Mouse (Mus musculus) myocyte (in vitro differentiated cells): ENCODE results near the gene Gm21988.

Experiments
- CEBPB ChIP-seq: IDR thresholded peaks from 2 replicates; pipeline ENCODE4 v1.6.1; 2011; ENCODE audit warnings: mild to moderate bottlenecking, moderate library complexity; ENCODE audit not compliant: poor library complexity, insufficient read depth, severe bottlenecking
- E2F4 ChIP-seq: IDR thresholded peaks from one replicate; pipeline ENCODE4 v1.6.1; 2011; ENCODE audit warnings: mild to moderate bottlenecking, control low read depth, moderate library complexity; ENCODE audit not compliant: insufficient read depth
- MAX ChIP-seq: IDR thresholded peaks from one replicate; pipeline ENCODE4 v1.6.1; 2011; ENCODE audit warnings: low read depth, mild to moderate bottlenecking, control low read depth
- MYOD1 ChIP-seq, 3 experiments: IDR thresholded peaks; one replicate each; pipeline ENCODE4 v1.6.1; 2011; ENCODE audit warnings: control low read depth in 2 of 3, low read depth in 2 of 3, mild to moderate bottlenecking in 2 of 3, moderate library complexity in 1 of 3; ENCODE audit not compliant: insufficient read length in 2 of 3, control insufficient read depth in 1 of 3
- POLR2A ChIP-seq: IDR thresholded peaks from one replicate; pipeline ENCODE4 v1.6.1; 2011; ENCODE audit warnings: low read depth, mild to moderate bottlenecking, control low read depth, moderate library complexity; ENCODE audit not compliant: insufficient read length
- POLR2AphosphoS2 ChIP-seq: IDR thresholded peaks from one replicate; pipeline ENCODE4 v1.6.1; 2011; ENCODE audit warnings: low read depth, control low read depth; ENCODE audit not compliant: insufficient read length
- SRF ChIP-seq: IDR thresholded peaks from one replicate; pipeline ENCODE4 v1.6.1; 2011; ENCODE audit warnings: low read depth; ENCODE audit not compliant: control insufficient read depth, insufficient read length
- TCF12 ChIP-seq: IDR thresholded peaks from one replicate; pipeline ENCODE4 v1.6.1; 2011; ENCODE audit warnings: mild to moderate bottlenecking, control low read depth; ENCODE audit not compliant: poor library complexity, insufficient read depth, severe bottlenecking
- USF1 ChIP-seq: IDR thresholded peaks from one replicate; pipeline ENCODE4 v1.6.1; 2011; ENCODE audit warnings: low read depth, mild to moderate bottlenecking, control low read depth, moderate library complexity

GRCm38 (mm10) chr11:70285686-70286085, 46.1 kb upstream of the Gm21988 start:
- TF ChIP-seq POLR2A = no peak
- TF ChIP-seq MAX = no peak
- no peak for TF ChIP-seq USF1
- TF ChIP-seq E2F4 = no peak
- peak in 1 of 3 experiments; percentile 36 for TF ChIP-seq MYOD1 (IDR thresholded peaks at IDR 0.05; ENCODE audit: control insufficient read depth in 1 of 3, insufficient read length in 2 of 3, low read depth in 2 of 3)
- TF ChIP-seq CEBPB = no peak
- no peak for TF ChIP-seq POLR2AphosphoS2
- no peak for TF ChIP-seq SRF
- TF ChIP-seq TCF12 = no peak
